Comparison of ENCODE assay signal across 10 mouse cellular contexts in genomic region chr11:99389264-99389663, GRCm38 (mm10). TPM values are rescaled to one million over a fixed set of nuclear protein-coding genes. Genes with fewer than 3 reads are reported as not detected.
A peak's percentile ranks its signal among the peaks of the same experiment; 100 is the strongest.
DNase-seq lines count a peak whose midpoint lies in the region; ATAC-seq and TF ChIP-seq lines count a peak whose summit lies in the region.
"Had no signal": no experiment of that assay in that cellular context is flagged by ENCODE, and none has a peak within 500 bp of the region (broad histone marks: within the 10 kb centered on the region; RNA-seq: fewer than 3 reads in every experiment).

TSS of gene Krt10 (minus strand) at chr11:99389364.

- WGBS in heart, embryonic 16.5 days, result 75% methylated on average over 4 of the region's 4 CpGs
- 84% methylated on average over 4 of the region's 4 CpGs for WGBS in forebrain, embryonic 12.5 days
- 82% methylated on average over 4 of the region's 4 CpGs for WGBS in limb, embryonic 13.5 days

- no peak within 1 kb of the TSS for H3K4me2 ChIP-seq in heart, embryonic 16.5 days (ENCODE audit: low read depth, low read length)
- H3K4me2 ChIP-seq in forebrain, embryonic 12.5 days, result no peak within 1 kb of the TSS
- H3K4me2 ChIP-seq in limb, embryonic 13.5 days (replicated peaks), result no peak within 1 kb of the TSS

- no peaks in the 10 kb centered on the region for H3K36me3 ChIP-seq in heart, embryonic 16.5 days (ENCODE audit: control insufficient read depth, insufficient read depth)
- H3K36me3 ChIP-seq in E14TG2a.4 (ENCODE audit: insufficient read depth, low read length), result peaks cover 4% of the 10 kb centered on the region; the same call in 1 of the 2 replicates
- H3K36me3 ChIP-seq in forebrain, embryonic 12.5 days (replicated peaks), result 0 out of 2 replicates have a peak, but pooled peaks cover 4% of the 10 kb centered on the region
- no peaks in the 10 kb centered on the region for H3K36me3 ChIP-seq in limb, embryonic 13.5 days

- H3K4me3 ChIP-seq in heart, embryonic 16.5 days (ENCODE audit: low read length), result no peak within 1 kb of the TSS
- peak within 1 kb of the TSS; percentile 37; the same call in 1 of the 2 replicates for H3K4me3 ChIP-seq in E14TG2a.4 (replicated peaks; ENCODE audit: low read length)
- no peak within 1 kb of the TSS for H3K4me3 ChIP-seq in forebrain, embryonic 12.5 days (replicated peaks)
- no peak within 1 kb of the TSS for H3K4me3 ChIP-seq in limb, embryonic 13.5 days

- H3K27me3 ChIP-seq in heart, embryonic 16.5 days (ENCODE audit: control insufficient read depth, insufficient read depth, low read length), result peaks cover 4% of the 10 kb centered on the region; the same call in 1 of the 2 replicates
- peaks cover 3% of the 10 kb centered on the region; the same call in 1 of the 2 replicates for H3K27me3 ChIP-seq in E14TG2a.4 (ENCODE audit: insufficient read depth, low read length)
- H3K27me3 ChIP-seq in forebrain, embryonic 12.5 days, result peaks cover 2% of the 10 kb centered on the region; the same call in 1 of the 2 replicates
- peaks cover 1% of the 10 kb centered on the region; the same call in 1 of the 2 replicates for H3K27me3 ChIP-seq in limb, embryonic 13.5 days
- H3K27me3 ChIP-seq: CH12.LX had no signal

- H3K4me1 ChIP-seq in heart, embryonic 16.5 days (ENCODE audit: control insufficient read depth, insufficient read depth, low read length), result peaks cover 3% of the 10 kb centered on the region; the same call in 1 of the 2 replicates
- peaks cover 28% of the 10 kb centered on the region for H3K4me1 ChIP-seq in E14TG2a.4 (replicated peaks; ENCODE audit: low read depth, low read length)
- H3K4me1 ChIP-seq in forebrain, embryonic 12.5 days, result peaks cover 10% of the 10 kb centered on the region
- H3K4me1 ChIP-seq in limb, embryonic 13.5 days, result peaks cover 5% of the 10 kb centered on the region; the same call in 1 of the 2 replicates

- no peak for ATAC-seq in heart, embryonic 16.5 days (replicated peaks; ENCODE audit: extremely low read depth, insufficient read depth, low FRiP score)
- no peak for ATAC-seq in forebrain, embryonic 12.5 days (ENCODE audit: low FRiP score)
- ATAC-seq in limb, embryonic 13.5 days (ENCODE audit: low FRiP score, low read depth), result no peak
- ATAC-seq in erythroid progenitor cell, adult 5-6 weeks (replicated peaks; ENCODE audit: low FRiP score, poor library complexity, severe bottlenecking), result no peak

- TF ChIP-seq CTCF in E14TG2a.4 (conservative IDR thresholded peaks at IDR 0.05; ENCODE audit: low read length), result no peak

- H3K27ac ChIP-seq in heart, embryonic 16.5 days (ENCODE audit: low read length), result no peak within 1 kb of the TSS
- no peak within 1 kb of the TSS for H3K27ac ChIP-seq in forebrain, embryonic 12.5 days
- H3K27ac ChIP-seq in limb, embryonic 13.5 days, result no peak within 1 kb of the TSS
- H3K27ac ChIP-seq: liver, embryonic 14.5 days had no signal

- no peak for DNase-seq in heart, postnatal 4 days
- no peak for DNase-seq in kidney, adult 8-10 months
- DNase-seq in c-Kit-positive CD71-positive TER-119-positive erythroid progenitor cells, embryonic 14.5 days (ENCODE audit: low spot score), result no peak

- no peaks in the 10 kb centered on the region for H3K9me3 ChIP-seq in heart, embryonic 16.5 days (replicated peaks; ENCODE audit: control insufficient read depth, low read length)
- no peaks in the 10 kb centered on the region for H3K9me3 ChIP-seq in E14TG2a.4 (ENCODE audit: low read length)
- H3K9me3 ChIP-seq in forebrain, embryonic 12.5 days, result no peaks in the 10 kb centered on the region
- H3K9me3 ChIP-seq in limb, embryonic 13.5 days, result no peaks in the 10 kb centered on the region

- H3K9ac ChIP-seq in heart, embryonic 16.5 days (ENCODE audit: low read length), result no peak within 1 kb of the TSS
- H3K9ac ChIP-seq in forebrain, embryonic 12.5 days, result no peak within 1 kb of the TSS
- no peak within 1 kb of the TSS; the same call in 1 of the 2 replicates for H3K9ac ChIP-seq in limb, embryonic 13.5 days
- H3K9ac ChIP-seq: liver, embryonic 14.5 days had no signal

RNA-seq across cellular contexts. Expression of gene Krt10, which starts in this region (rescaled TPM):
- 13.2 and 14.1 TPM in 2 replicates for polyA plus RNA-seq in heart, embryonic 16.5 days (2015; fragmentation: Nextera tagmentation; extraction: Ambion mirVana)
- 1 to 10 TPM; 8.6 to 9.5 TPM for total RNA-seq in heart, postnatal 4 days (2021)
- 40.2 and 42.4 TPM in 2 replicates for polyA plus RNA-seq in forebrain, embryonic 12.5 days (2016; fragmentation: Nextera tagmentation; extraction: Ambion mirVana)
- 29.7 and 30.8 TPM in 2 replicates for polyA plus RNA-seq in limb, embryonic 13.5 days (2015; fragmentation: Nextera tagmentation; extraction: Ambion mirVana)
- not detected in 2 replicates for total RNA-seq in erythroid progenitor cell, adult 5-6 weeks (2015; ENCODE audit: low replicate concordance)
- 5.9 TPM in 1 of 2 replicates, not detected in the other for total RNA-seq in erythroid progenitor cell, adult 5-6 weeks (2017; ENCODE audit: low replicate concordance)
